Mouse (Mus musculus): ENCODE measurements around the gene Ccdc106.
A peak's percentile ranks its signal among the peaks of the same experiment; 100 is the strongest.
"Not testable (repeated sequence)": the region's sequence is repeated elsewhere in the genome, so short reads cannot be mapped to it uniquely, and the experiment has no call there.

Ccdc106 gene

DNA sequence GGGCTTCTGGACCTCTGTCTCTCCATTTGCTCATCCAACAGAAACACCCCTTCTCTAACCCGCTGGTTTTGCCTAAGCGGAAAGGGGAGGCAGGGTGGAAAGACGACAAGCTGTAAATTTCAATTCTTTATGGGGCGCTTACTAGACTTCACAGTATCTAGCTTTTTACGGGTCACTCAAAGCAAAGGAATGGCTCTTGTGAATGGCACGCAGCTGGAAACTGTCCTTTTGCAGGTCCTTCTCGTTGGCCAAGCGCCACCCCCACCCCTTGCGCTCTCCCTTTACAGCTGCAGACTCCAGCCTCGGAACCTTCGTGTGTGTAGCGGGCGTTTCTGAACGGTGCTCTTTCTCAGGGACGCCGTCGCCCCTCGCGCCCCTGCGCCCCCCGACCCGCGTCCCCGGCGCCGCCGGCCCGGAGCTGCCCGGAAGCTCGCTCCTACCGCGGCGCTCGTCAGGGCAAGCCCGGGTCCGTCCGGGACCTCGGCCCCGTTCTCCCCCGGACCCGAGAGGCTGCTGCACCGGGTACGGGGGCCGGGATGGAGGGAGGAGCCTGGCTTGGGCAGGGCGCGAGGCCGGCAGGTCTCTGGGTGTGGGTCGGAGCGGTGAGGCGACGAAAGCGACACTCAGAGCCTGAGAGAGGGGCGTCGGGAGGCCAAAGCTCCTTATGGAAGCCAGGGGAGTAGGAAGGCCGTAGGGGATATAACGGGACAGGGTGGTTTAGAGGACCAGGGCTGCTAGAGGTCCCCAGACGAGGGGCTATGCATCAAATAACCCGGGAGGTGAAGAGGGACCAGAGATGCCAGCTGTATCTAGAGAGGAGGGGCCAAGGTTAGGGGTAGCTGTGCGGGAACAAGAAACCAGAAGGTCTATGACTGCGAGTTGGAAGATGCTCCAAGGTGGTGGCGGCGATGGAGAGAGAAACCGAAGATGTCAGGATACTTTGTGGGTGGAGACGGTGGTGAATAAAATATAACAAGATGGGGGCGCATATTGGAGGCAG lies 31.1 kb downstream of the Ccdc106 start, which contains the start of gene Zfp580:
TSS of gene Zfp580 (plus strand) at position 346 of the 1,000 bp plus-strand sequence.
- DNase-seq (ENCODE audit: low read depth, low spot score) = peak; percentile 75

DNA sequence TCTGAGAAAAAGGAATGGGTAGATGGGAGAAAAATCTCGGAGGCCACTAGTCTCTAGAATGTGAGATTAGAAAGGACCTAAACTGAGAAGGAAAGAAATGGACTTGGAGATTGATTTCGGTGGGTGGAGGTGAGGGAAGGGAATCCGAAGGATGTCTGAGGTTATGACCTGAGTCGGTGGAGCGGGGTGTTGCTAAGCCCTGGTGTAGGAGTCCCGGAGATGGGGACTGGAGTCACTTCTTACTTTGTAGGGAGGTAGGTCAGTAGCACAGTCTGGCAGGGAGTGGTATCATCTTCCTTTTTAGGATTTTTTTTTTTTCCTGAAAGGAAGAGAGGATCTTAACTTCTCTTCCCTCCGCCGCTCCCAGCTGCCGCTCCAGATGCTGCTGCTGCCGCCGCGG lies 32.1 kb downstream of the Ccdc106 start:
- DNase-seq (ENCODE audit: low read depth, low spot score) = no peak

DNA sequence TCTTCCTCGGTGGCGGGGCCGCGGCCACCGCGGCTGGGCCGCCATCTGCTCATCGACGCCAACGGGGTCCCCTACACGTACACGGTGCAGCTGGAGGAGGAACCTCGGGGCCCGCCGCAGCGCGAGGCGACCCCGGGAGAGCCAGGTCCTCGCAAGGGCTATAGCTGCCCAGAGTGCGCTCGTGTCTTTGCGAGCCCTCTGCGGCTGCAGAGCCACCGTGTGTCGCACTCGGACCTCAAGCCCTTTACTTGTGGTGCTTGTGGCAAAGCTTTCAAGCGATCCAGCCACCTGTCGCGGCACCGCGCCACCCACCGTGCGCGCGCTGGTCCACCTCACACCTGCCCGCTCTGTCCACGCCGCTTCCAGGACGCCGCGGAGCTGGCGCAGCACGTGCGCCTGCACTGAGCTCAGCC lies 32.6 kb downstream of the Ccdc106 start:
- no peak for DNase-seq (ENCODE audit: low read depth, low spot score)

DNA sequence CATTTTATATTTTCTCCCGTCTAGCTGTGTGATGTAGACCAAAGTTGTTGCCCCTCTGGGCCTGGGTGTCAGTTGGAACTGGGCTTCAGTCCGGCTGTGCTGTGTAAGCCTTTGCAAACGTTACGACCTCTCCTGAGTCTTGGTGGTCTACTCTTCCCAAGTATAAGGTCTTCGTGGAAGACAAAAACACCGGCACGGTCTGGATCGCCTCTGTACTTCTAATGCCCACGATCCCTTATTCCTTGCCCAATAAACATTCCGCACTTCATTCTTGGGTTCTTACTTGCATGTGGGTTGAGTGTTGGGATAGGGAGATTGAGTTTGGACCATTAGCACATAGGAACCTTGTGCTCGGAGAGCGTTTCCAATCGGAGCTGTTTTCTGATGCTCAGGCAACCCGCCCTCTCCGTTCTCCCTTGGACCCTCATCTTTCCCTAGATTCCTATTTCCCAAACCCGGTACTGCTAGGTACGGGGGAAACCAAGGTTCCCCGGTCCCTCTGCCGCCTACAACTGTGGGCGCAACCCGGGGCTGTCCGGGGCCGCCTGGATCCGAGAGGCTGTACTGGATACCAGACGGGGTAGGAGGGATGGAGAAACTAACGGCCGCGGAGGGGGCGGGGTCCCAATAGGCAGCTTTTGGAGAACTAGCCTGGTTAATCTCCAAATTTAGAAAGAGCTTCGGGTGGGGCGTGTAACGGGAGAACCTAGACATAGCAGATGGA lies 33.3 kb downstream of the Ccdc106 start:
- no peak for DNase-seq (ENCODE audit: low read depth, low spot score)

DNA sequence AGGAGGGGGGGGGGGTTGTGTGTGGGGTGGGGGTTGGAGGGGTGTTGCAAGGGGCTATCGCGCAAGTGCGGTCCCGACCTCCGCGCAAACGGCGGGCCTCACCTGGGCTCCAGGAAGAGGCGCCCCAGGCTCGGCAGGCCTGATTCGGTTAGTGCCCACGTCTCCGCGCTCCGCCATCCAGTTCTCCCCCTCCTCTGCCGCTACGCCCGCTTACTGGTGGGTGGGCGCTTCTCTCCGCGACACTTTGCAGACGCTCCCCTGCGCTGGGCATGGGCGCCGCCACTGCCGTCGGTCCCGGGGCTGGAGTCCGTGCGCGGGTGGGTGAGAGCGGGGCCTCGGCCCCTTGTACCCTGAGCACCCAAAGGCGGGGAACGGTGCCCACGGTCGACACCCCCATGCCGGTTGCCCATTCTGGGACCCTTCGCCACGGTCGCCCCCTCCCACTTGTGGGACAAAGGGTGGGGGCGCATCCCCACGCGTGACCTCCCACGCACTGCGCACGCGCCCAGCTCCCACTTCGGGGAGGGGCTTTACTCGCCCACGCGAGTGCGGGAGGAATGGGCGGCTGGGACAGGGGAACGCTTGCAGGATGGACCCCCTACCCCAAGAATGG lies 36.4 kb downstream of the Ccdc106 start:
- DNase-seq (ENCODE audit: low read depth, low spot score) = no peak

DNA sequence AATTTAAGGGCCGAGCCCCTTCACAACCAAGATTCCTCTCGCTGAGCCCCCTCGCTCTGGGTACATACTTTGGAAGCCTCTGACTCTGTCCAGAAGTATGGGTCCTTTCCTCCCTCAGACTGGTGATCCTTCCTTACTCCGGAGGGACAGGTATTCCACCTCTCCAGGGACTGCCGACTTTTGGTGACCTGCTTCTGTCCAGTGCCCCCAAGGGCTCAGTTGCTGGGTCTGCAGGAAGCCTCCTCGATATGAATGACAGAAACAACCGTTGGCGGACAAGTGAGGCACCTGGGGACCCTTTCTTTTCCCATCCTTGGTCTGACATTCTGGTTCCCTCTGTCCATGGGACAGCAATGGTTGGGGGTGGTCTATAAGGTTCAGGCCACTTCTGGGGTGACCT lies 37.0 kb downstream of the Ccdc106 start:
- DNase-seq (ENCODE audit: low read depth, low spot score) = no peak

DNA sequence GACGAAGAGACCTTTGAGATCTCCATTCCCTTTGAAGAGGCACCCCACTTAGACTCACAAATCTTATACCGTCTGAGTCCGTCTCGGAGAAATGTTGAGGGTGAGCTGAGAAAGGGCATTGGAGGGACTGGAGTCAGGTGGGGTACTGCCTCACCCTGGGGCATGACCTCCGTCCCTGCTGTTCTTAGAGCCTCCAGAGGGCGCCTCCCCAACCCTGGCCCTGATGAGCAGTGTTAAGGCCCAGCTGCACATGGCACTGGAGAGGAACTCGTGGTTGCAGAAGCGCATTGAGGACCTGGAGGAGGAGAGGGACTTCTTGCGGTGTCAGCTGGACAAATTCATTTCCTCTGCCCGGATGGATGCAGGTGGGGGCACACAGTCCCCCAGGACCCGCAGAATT lies 37.5 kb downstream of the Ccdc106 start:
- no peak for DNase-seq (ENCODE audit: low read depth, low spot score)

DNA sequence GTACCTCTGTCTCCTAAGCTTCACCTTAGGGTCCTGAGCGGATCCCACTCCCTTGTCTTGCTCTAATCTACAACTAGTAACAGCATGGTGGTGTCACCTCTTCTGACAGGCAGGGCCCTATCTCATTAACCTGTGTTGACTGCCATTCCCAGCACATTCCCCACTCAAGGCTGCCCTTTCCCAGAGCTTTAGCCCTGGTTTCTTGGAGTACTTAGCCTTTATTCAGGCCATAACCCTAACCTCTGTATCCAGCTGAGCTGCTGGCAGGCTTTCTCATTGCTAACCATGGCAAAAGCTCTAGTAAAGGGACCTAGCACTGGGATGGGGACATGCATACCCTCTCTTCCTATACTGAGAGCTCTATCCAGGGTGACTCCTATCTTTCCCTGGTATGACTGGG lies 38.3 kb downstream of the Ccdc106 start:
- DNase-seq (ENCODE audit: low read depth, low spot score) = no peak

DNA sequence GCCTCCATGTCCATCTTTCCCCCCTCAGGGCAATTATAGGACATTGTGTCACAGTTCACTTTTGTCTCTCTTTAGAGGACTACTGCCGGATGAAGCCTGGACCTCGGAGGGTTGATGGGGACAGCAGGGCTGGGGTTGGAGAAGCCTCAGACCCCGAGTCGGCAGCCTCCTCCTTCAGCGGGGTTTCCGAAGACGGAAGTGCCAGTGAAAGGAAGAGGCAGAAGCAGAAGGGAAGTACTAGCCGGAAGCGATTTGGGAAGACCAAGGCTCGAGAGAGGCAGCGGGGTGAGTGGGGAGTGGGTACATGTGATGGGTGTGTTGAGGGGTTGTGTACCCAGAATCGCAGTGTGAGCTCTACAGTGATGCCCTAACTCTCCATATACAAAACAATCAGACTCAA lies 39.1 kb downstream of the Ccdc106 start:
- no peak for DNase-seq (ENCODE audit: low read depth, low spot score)

DNA sequence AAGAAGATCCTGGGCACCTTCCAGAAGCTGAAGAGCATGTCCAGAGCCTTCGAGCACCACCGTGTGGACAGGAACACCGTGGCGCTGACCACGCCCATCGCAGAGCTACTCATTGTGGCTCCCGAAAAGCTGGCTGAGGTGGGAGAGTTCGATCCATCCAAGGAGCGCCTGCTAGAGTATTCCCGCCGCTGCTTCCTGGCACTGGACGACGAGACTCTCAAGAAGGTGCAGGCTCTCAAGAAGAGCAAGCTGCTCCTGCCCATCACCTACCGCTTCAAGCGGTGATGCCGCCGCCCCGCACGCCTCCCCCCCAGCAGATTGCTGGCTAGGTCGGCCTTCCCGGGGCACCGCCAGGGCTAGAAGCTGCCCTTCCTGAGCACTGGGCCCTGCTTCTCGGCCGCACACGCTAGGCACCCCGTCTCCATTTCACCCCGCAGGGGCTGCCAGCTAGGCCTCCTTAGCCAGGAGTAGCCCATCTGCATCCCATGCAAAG lies 39.9 kb downstream of the Ccdc106 start:
- peak; percentile 67 for DNase-seq (ENCODE audit: low read depth, low spot score)

DNA sequence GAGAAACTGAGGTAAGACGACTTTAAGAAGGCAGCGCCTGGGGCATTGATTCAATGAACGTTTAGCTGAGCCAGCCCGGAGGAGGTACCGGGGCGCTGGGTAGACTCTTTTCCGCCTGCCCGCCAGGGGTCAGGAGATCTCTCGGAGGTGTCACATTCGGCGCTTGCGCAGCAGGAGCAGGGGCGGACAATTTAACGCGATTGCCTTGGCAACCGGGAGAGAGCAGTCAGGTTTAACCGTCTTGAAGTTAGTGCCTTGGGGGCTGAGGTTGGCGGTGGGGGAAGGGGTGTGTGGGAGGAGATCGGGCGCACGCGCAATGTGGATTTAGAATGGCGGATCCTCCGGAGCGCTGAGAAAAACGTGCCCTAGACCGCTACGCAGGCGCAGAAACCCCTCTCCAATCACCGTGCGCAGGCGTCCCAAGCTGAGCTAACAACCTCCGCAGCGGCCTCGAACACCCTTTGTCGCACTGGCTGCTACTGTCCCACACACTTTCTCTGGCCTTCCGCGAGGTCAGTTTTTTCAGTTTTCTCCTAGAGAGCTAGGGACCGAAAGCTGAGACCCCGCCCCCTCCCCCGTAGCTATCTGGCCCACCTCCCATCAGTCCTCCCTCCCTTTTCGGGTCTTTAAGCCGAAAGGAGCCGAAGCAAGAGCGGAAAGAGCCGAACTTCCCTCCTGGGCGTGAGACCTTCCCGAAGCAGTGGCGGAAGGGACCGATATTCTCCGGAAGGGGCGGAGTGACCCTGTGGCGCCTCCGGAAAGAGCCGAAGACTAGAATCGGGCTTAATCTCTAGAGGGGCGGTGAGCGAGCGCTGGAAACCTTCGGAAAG lies 40.8 kb downstream of the Ccdc106 start:
- DNase-seq (ENCODE audit: low read depth, low spot score) = peak; percentile 96

DNA sequence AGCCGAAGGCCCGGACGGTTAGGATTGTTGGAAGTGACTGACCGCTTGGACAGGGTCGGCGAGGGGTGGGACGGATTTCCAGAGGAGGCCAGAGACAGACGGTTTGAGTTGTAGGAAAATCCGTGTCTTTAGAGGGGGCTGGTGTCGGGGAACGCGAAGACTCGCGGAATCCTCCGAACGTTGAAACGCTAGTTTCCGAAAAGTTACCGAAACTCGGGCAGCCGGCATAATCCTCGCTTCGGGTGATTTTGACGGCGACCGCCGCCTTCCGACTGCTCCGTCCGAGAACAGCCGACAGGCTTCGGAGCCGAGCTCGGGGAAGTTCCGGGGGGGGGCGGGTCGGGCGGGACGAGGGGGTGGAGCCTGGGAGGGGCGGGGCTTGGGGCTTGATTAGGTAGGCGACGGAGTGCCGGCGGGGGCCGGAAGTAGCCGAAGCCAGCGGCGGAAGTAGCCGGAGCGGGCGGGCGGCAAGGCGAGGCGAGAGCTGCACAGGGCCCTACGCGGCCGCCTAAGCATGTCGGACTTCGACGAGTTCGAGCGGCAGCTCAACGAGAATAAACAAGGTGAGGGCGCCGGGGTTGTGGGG lies 41.5 kb downstream of the Ccdc106 start, which contains the start of gene U2af2:
TSS of gene U2af2 (plus strand) at position 370 of the 586 bp plus-strand sequence.
- peak; percentile 82 for DNase-seq (ENCODE audit: low read depth, low spot score)

DNA sequence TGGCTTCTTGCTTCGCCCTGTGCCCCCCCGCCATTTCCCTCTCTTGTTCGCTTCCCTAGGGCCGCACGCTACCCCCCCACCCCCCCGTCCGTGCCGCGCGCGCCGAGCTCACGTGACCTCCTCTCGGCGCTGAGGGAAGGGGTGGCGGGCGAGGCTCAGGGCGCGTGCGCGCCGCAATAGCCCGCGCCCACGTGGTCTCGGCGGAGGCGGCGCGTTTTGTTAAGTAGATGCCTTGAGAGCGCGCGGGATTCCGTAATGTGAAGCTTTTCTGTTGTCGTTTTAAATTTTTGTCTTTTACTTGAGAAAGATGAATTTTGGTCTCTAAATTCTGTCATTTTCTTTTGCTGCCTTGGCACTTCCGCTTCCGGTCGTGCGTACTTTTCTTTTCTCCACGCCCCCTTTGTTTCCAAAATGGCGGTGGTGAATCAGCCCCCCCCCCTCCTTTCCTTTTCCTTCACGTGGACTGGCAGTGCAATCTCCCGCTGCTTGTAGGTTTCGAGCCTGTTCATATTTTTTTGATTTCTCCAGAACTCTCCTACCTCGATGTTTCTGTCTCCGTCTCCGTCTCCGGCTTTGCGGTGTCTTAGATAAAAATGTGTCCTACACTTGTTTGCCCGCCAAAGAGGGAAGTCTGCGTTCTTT lies 42.1 kb downstream of the Ccdc106 start:
- DNase-seq (ENCODE audit: low read depth, low spot score) = peak; percentile 75

DNA sequence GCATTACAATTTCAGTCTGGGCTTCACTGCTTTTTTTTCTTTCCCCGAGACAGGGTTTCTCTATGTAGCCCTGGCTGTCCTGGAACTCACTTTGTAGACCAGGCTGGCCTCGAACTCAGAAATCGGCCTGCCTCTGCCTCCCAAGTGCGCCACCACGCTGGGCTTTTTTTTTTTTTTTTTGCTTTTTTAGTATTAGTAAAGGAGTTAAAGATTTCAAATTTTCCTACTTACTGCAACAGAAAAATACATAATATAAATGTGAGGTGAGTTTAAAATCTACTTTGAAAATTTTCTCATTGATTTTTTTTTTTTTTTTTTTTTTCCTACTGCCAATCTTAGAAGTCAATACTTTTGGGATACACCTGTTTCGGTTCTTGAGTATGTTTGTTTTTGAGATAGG lies 44.5 kb downstream of the Ccdc106 start:
- no peak for DNase-seq (ENCODE audit: low read depth, low spot score)

DNA sequence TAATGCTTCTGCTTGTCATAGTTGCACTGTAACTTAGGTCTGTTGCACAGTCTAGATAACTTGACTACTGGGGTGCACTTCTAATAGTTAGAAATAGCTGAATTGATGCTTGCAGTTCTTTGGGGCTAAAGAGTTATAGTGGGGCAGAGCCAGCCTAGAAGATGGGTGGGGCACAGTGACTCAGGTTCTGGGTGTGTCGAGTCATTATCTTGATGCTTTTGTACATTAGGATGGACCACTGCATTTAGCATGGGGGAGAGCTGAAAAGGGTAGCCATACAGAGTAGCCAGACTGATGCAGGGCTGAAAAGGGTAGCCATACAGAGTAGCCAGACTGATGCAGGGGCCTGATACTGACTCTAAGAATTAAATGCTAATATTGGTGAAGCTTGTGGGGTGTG lies 53.2 kb downstream of the Ccdc106 start:
- DNase-seq (ENCODE audit: low read depth, low spot score) = no peak

DNA sequence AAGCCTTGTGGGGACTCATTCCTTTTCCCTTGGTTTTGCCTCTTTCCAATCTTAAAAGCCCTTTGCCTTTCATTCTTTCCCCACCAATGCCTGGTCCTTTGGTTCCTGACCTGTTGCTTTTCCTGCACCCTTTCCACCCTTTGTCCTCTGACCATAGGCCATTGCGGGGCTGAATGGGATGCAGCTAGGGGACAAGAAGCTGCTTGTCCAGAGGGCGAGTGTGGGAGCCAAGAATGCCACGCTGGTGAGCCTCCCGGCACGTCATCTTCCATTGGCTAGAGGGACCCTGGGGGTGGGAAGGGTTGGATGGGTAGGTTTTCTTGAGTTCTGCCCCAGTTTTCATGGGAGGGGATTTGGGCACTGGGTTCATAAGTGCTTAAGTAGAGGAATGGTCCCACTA lies 54.6 kb downstream of the Ccdc106 start:
- no peak for DNase-seq (ENCODE audit: low read depth, low spot score)

DNA sequence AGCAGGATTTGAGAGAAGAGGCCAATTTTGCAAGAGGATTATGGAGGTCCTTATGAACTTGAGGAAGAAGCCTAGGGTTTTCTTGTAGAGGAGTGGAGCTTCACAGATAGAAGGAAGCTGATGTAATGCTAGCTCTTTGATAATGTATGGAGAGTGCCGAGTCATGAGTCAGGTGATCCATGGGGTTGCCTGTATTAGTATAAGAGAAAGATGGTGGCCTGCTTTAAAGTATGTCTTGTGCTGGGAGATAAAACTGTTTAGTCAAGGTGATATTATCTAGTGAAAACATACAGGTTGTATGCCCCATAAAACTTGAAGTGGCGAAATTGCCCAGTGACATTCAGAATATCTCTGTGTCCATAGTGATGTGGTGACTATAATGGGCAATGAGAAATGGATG lies 56.6 kb downstream of the Ccdc106 start:
- no peak for DNase-seq (ENCODE audit: low read depth, low spot score)

DNA sequence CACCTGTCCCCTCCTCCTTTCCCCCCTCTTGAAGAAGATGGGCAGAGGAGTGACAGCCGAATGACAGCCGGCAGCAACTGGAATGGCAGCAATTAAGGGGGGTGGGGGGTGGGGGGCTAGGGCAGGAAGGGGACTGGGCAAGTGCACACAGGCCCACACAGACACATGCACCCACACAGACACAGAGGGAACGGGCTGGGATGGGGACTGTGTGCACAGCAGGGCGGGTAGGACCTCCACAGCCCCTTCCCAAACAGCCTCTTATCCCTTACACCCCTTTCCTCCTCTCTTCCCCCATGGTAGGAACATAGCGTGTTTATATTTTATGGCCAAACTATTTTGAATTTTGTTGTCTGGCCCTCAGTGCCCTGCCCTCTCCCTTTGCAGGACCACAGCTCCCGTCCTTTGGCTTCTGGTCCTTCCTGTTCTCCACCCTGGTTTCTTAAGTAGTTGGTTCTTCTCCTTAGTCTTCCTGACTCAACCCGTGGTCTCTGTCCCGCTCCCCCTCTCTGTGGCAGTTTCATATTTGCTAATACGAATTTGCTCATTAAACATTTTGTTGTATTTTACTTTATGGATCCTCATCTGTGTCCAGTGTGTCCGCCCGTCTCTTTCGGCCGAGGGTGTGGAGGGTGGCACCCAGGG lies 59.1 kb downstream of the Ccdc106 start:
- DNase-seq (ENCODE audit: low read depth, low spot score) = not testable (repeated sequence)

DNA sequence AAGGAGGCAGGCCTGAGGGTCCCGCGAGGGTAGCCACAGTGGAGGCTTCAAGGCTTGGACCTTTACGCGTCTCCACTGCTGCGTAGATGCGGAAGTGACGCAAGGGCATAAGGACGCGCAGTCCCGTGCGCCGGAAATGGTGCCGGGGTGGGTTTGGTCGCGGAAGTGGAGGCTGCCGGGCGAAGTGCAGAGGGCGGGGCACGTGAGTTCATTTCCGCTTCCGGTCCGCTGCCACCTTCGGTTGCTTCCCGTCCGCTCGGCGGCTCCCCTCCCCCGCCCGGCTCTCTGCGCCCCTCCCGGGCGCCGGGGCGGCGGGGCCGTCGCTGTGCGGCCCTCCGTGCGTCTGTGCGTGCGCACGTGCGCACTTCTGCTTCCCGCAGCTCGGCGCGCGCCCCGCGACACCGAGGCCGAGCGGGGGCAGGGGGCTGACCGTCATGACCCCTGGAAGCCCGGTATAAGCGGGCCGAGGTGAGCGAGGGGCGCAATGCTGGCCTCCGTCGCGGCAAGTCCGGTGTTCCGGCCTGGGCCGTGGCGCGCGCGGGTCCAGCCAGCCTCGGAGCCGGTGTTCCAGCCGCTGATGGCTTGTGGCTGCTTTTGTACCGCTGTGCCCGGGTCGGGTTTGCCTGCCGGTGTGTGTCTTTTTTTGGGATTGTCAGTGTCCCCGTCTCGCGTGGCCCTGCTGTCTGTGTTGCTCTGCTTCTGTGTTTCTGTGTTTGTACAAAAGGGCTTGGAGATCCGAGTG lies 59.8 kb downstream of the Ccdc106 start, which contains the start of gene Epn1:
TSS of gene Epn1 (plus strand) at position 226 of the 742 bp plus-strand sequence.
- peak; percentile 93 for DNase-seq (ENCODE audit: low read depth, low spot score)

All from retina, postnatal 7 days (tissue).